Mouse (Mus musculus): ENCODE data around the gene Gm49320. TPM values are rescaled to one million over a fixed set of nuclear protein-coding genes. Genes with fewer than 3 reads are reported as not detected.

Gm49320 gene
- polyA plus RNA-seq (2012; ENCODE audit: insufficient read depth, insufficient read length, low replicate concordance, missing spikeins): not detected in 2 replicates

- TF ChIP-seq CTCF (IDR thresholded peaks at IDR 0.05; ENCODE audit: insufficient read depth, low read depth, low read length) (peak; percentile 61), POLR2A (IDR thresholded peaks at IDR 0.05; ENCODE audit: insufficient read depth, low read depth, low read length) (peak; percentile 52; the same call in 1 of the 2 replicates)
- Histone ChIP-seq H3K4me1 (ENCODE audit: control insufficient read depth, insufficient read depth, low read length) (peaks cover 16% of the 10 kb centered on the region), H3K27ac (ENCODE audit: insufficient read depth, low read depth, low read length) (peak within 1 kb of the TSS; percentile 97), H3K4me3 (ENCODE audit: insufficient read depth, low read depth, low read length) (peak within 1 kb of the TSS; percentile 85)
- WGBS: under 1% methylated on average over 71 of the region's 71 CpGs
These were observed at the start of gene Gm49320, which contains the start of gene Map2k7 for GRCm38 (mm10) chr8:4238434-4239192. TSS of gene Gm49320 (plus strand) at chr8:4238865. TSS of gene Map2k7 (plus strand) at chr8:4238740.

- peak overlapping the region; percentile 46 for H3K27ac ChIP-seq (ENCODE audit: insufficient read depth, low read depth, low read length)
These were observed 49.5 kb upstream of the Gm49320 start for GRCm38 (mm10) chr8:4189031-4189722.

GRCm38 (mm10) chr8:4192305-4192704 is 46.4 kb upstream of the Gm49320 start:
- WGBS: 41% methylated on average over 5 of the region's 5 CpGs
- Histone ChIP-seq H3K27ac (ENCODE audit: insufficient read depth, low read depth, low read length) (peak overlapping the region; percentile 43; the same call in 1 of the 2 replicates), H3K4me3 (ENCODE audit: insufficient read depth, low read depth, low read length) (no peak overlapping the region), H3K4me1 (ENCODE audit: control insufficient read depth, insufficient read depth, low read length) (peaks cover 21% of the 10 kb centered on the region)
- TF ChIP-seq POLR2A (IDR thresholded peaks at IDR 0.05; ENCODE audit: insufficient read depth, low read depth, low read length) (no peak), CTCF (IDR thresholded peaks at IDR 0.05; ENCODE audit: insufficient read depth, low read depth, low read length) (no peak)

More at GRCm38 (mm10) chr8:4189031-4189722, 49.5 kb upstream of the Gm49320 start:
- Histone ChIP-seq H3K4me3 (ENCODE audit: insufficient read depth, low read depth, low read length) (no peak overlapping the region), H3K4me1 (ENCODE audit: control insufficient read depth, insufficient read depth, low read length) (peaks cover 21% of the 10 kb centered on the region)
- TF ChIP-seq CTCF (IDR thresholded peaks at IDR 0.05; ENCODE audit: insufficient read depth, low read depth, low read length) (no peak), POLR2A (IDR thresholded peaks at IDR 0.05; ENCODE audit: insufficient read depth, low read depth, low read length) (no peak)
- 14% methylated on average over 3 of the region's 3 CpGs for WGBS

- Histone ChIP-seq H3K4me1 (ENCODE audit: control insufficient read depth, insufficient read depth, low read length) (peaks cover 21% of the 10 kb centered on the region), H3K4me3 (ENCODE audit: insufficient read depth, low read depth, low read length) (no peak overlapping the region), H3K27ac (ENCODE audit: insufficient read depth, low read depth, low read length) (peak overlapping the region; percentile 43; the same call in 1 of the 2 replicates)
- no peak for TF ChIP-seq POLR2A (IDR thresholded peaks at IDR 0.05; ENCODE audit: insufficient read depth, low read depth, low read length)
- peak; percentile 92 for TF ChIP-seq CTCF (IDR thresholded peaks at IDR 0.05; ENCODE audit: insufficient read depth, low read depth, low read length)
- 6% methylated on average over 18 of the region's 18 CpGs for WGBS
These were observed 45.7 kb upstream of the Gm49320 start for GRCm38 (mm10) chr8:4192807-4193587.

- 59% methylated on average over 7 of the region's 7 CpGs for WGBS
- H3K4me3 ChIP-seq (ENCODE audit: insufficient read depth, low read depth, low read length): no peak overlapping the region
- H3K27ac ChIP-seq (ENCODE audit: insufficient read depth, low read depth, low read length): no peak overlapping the region
- peaks cover 21% of the 10 kb centered on the region for H3K4me1 ChIP-seq (ENCODE audit: control insufficient read depth, insufficient read depth, low read length)
- TF ChIP-seq CTCF (IDR thresholded peaks at IDR 0.05; ENCODE audit: insufficient read depth, low read depth, low read length): no peak
- no peak for TF ChIP-seq POLR2A (IDR thresholded peaks at IDR 0.05; ENCODE audit: insufficient read depth, low read depth, low read length)
These were observed 45.1 kb upstream of the Gm49320 start for GRCm38 (mm10) chr8:4193588-4193894.

- H3K4me3 ChIP-seq (ENCODE audit: insufficient read depth, low read depth, low read length): no peak overlapping the region
- no peak overlapping the region for H3K27ac ChIP-seq (ENCODE audit: insufficient read depth, low read depth, low read length)
- H3K4me1 ChIP-seq (ENCODE audit: control insufficient read depth, insufficient read depth, low read length): peaks cover 4% of the 10 kb centered on the region
- no peak for TF ChIP-seq CTCF (IDR thresholded peaks at IDR 0.05; ENCODE audit: insufficient read depth, low read depth, low read length)
- no peak for TF ChIP-seq POLR2A (IDR thresholded peaks at IDR 0.05; ENCODE audit: insufficient read depth, low read depth, low read length)
- 59% methylated on average over 2 of the region's 2 CpGs for WGBS
These were observed 37.3 kb upstream of the Gm49320 start for GRCm38 (mm10) chr8:4201321-4201720.

- WGBS: 65% methylated on average over 38 of the region's 38 CpGs
- H3K4me1 ChIP-seq (ENCODE audit: control insufficient read depth, insufficient read depth, low read length): peaks cover 10% of the 10 kb centered on the region
- no peak overlapping the region for H3K4me3 ChIP-seq (ENCODE audit: insufficient read depth, low read depth, low read length)
- no peak overlapping the region for H3K27ac ChIP-seq (ENCODE audit: insufficient read depth, low read depth, low read length)
- TF ChIP-seq POLR2A (IDR thresholded peaks at IDR 0.05; ENCODE audit: insufficient read depth, low read depth, low read length) (no peak), CTCF (IDR thresholded peaks at IDR 0.05; ENCODE audit: insufficient read depth, low read depth, low read length) (no peak)
These were observed 33.2 kb upstream of the Gm49320 start for GRCm38 (mm10) chr8:4205246-4206123.

Data from olfactory bulb, adult 2 months (tissue).